Mouse (Mus musculus): Measurements from ENCODE around the gene Greb1.

DNA sequence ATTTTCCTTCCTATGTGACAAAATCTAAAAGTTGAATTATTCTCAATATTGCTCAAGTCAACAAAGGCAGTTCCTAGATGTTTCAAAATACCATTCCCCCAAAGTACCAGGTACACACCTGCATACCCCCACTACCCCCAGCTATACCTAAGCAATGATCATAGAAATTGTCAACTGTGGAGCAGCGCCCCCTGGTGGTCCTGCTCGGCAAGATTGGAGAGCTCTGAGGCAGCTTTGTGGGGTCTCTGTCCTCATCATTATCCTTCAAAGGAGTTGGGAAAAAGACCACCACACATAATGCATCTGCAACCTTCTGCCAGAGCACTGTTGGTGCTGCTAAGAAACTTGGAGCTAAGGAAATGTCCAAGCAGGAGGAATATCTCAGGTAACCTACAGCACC is 46.4 kb downstream of the Greb1 start:
- TF ChIP-seq POLR2A (IDR thresholded peaks at IDR 0.05; ENCODE audit: control insufficient read depth in 1 of 2, insufficient read depth in 1 of 2, low read depth in 1 of 2, low read length in 2 of 2, poor library complexity in 1 of 2) (no peak), EP300 (IDR thresholded peaks at IDR 0.05; ENCODE audit: low read depth in 1 of 2, low read length in 2 of 2) (no peak), CTCF (IDR thresholded peaks at IDR 0.05 in 2 of 3, conservative IDR thresholded peaks at IDR 0.05 in 1 of 3; ENCODE audit: control insufficient read depth in 1 of 3, insufficient read depth in 1 of 3, low read depth in 2 of 3, low read length in 3 of 3, poor library complexity in 1 of 3, severe bottlenecking in 1 of 3) (peak; percentile 71 to 92 (median 84)), ZKSCAN1 (IDR thresholded peaks at IDR 0.05; ENCODE audit: low read depth, low read length) (no peak), KAT2A (conservative IDR thresholded peaks at IDR 0.05; ENCODE audit: low read depth, low read length) (no peak), ZC3H11A (IDR thresholded peaks at IDR 0.05; ENCODE audit: low read depth, low read length) (no peak), MAZ (IDR thresholded peaks at IDR 0.05; ENCODE audit: low read depth, low read length) (no peak), CHD2 (IDR thresholded peaks at IDR 0.05; ENCODE audit: low read length) (no peak), SIN3A (IDR thresholded peaks at IDR 0.05; ENCODE audit: low read length) (no peak), GATA1 (IDR thresholded peaks at IDR 0.05; ENCODE audit: low read depth, low read length) (no peak), TCF12 (IDR thresholded peaks at IDR 0.05; ENCODE audit: low read depth, low read length) (no peak)
